Mouse (Mus musculus) megakaryocyte, embryonic 14.5 days (primary cell): ENCODE measurements at regions not wholly inside any gene's neighbourhood (a gene's known extent, or its start where the extent isn't known, plus 50 kb on each side); places are given as distances from the start of the nearest gene placed in this dataset.

Experiments
- FLI1 ChIP-seq: IDR thresholded peaks from 2 replicates; pipeline ENCODE4 v1.6.1; 2012; ENCODE audit warnings: low read length, inconsistent platforms, mixed read lengths
- GATA1 ChIP-seq: IDR thresholded peaks from 3 replicates; pipeline ENCODE4 v1.6.1; 2012; ENCODE audit warnings: mixed read lengths, low read length, inconsistent platforms, borderline replicate concordance

DNA sequence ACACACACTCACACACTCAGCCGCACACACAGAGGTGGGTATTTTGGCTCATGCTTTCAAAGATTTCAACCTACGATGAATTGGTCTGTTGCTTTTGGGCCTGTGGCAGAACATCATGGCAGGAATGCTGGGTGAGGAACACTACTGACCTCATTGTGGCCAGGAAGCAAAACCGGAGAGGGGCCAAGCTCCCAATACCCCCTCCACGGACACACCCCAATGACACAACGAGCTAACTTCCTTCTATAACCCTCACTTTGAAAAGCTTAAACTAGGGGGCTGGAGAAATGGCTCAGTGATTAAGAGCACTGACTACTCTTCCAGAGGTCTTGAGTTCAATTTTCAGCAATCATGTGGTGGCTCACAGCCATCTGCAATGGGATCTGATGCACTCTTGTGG lies 63.8 kb upstream of the Kcng1 start:
- TF ChIP-seq GATA1 (no peak), FLI1 (no peak)
